Comparison of ENCODE assay signal across 18 mouse cellular contexts in the genomic region with DNA sequence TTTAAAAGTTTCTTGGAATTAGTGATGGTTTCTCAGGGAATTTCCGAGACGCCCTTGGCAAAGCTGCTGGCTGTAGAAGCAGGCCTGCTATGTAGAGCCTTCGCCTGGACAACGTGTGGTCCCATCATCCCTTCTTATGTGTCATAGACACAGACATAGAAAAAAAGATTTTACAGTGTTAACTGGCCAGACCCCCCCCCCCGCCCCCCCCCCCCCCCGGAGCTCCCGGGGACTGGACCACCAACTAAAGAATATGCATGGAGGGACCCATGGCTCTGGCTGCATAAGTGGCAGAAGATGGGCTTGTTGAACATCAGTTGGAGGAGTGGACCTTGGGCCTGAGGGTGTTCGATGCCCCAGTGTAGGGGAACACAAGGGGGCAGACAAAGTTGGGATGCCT. TPM values are rescaled to one million over a fixed set of nuclear protein-coding genes. Genes with fewer than 3 reads are reported as not detected.
"Had no signal": no experiment of that assay in that cellular context is flagged by ENCODE, and none has a peak within 500 bp of the region (broad histone marks: within the 10 kb centered on the region; RNA-seq: fewer than 3 reads in every experiment).

No protein-coding gene starts in this region.

- H3K4me3 ChIP-seq: neural tube, embryonic 15.5 days; stomach, embryonic 15.5 days had no signal

- H3K4me2 ChIP-seq: neural tube, embryonic 15.5 days; stomach, embryonic 15.5 days had no signal

- H3K9ac ChIP-seq: neural tube, embryonic 15.5 days; stomach, embryonic 15.5 days had no signal

- H3K27ac ChIP-seq: neural tube, embryonic 15.5 days; stomach, embryonic 15.5 days; stomach, postnatal 0 days had no signal

- H3K27me3 ChIP-seq: neural tube, embryonic 15.5 days; stomach, embryonic 15.5 days had no signal

- H3K9me3 ChIP-seq: neural tube, embryonic 15.5 days; stomach, embryonic 15.5 days had no signal

- DNase-seq: retina, postnatal 1 day; right cerebral cortex, adult 18-20 months; right cerebral cortex, postnatal 14 days; right cerebral cortex, postnatal 25 days; right cerebral cortex, postnatal 4 days; spleen, adult 18-20 months; thymus, adult 18-20 months; thymus, adult 2 months; thymus, postnatal 14 days; thymus, postnatal 25 days; thymus, postnatal 36 days; thymus, postnatal 4 days had no signal

RNA-seq across cellular contexts. Expression of a gene that starts 39.6 kb away (rescaled TPM):
- polyA plus RNA-seq: neural tube, embryonic 14.5 days; neural tube, embryonic 15.5 days; small intestine, adult 2 months; stomach, embryonic 14.5 days had no signal
